Mouse (Mus musculus): ENCODE results near the gene 2310030G06Rik. TPM values are rescaled to one million over a fixed set of nuclear protein-coding genes. Genes with fewer than 3 reads are reported as not detected.

The 2310030G06Rik gene
- 3.4 and 3.8 TPM in 2 replicates for polyA plus RNA-seq (2014; fragmentation: Nextera tagmentation; extraction: Ambion mirVana)

DNA sequence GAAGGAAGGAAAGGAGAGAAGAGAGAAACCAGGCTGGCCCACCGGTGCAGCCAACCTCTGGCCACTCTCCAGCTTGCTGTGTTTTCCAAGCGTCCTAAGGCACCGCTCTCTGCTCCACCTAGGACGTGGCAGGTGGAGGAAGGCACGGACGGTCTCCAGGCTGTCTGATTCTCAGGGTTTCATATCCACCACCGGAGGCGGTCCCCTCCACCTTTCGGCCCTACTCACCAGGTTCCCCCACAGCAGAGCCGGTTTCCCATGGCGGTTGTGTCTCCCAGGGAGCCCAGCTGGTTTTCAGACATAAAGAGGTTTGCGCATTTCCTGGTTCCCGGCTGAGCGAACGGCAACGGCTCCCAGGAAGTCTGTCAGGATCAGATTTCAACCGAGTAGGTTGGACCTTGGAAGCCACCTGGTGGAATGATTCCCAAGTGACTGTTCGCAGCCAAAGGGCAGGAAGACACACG, at the start of gene 2310030G06Rik:
TSS of gene 2310030G06Rik (minus strand) at position 323 of the 464 bp plus-strand sequence.
- Histone ChIP-seq H3K4me3 (ENCODE audit: low read depth, low read length) (peak within 1 kb of the TSS; percentile 25), H3K9me3 (replicated peaks; ENCODE audit: control insufficient read depth, low read length) (no peaks in the 10 kb centered on the region), H3K4me2 (ENCODE audit: low read depth, low read length) (peak within 1 kb of the TSS; percentile 58), H3K27me3 (ENCODE audit: control insufficient read depth, insufficient read depth, low read length) (0 out of 2 replicates have a peak, but pooled peaks cover 2% of the 10 kb centered on the region), H3K27ac (replicated peaks; ENCODE audit: low read depth, low read length) (no peak within 1 kb of the TSS), H3K4me1 (ENCODE audit: control insufficient read depth, insufficient read depth, low read length) (peaks cover 2% of the 10 kb centered on the region; the same call in 1 of the 2 replicates), H3K9ac (replicated peaks; ENCODE audit: low read length) (peak within 1 kb of the TSS; percentile 42), H3K36me3 (replicated peaks; ENCODE audit: control insufficient read depth, insufficient read depth, low read depth, low read length) (no peaks in the 10 kb centered on the region)
- ATAC-seq (replicated peaks; ENCODE audit: insufficient number of reproducible peaks, low FRiP score, low TSS enrichment, low read depth) (no peak), DNase-seq (ENCODE audit: low spot score) (peak; percentile 64)
- WGBS, result under 1% methylated on average over 19 of the region's 19 CpGs

DNA sequence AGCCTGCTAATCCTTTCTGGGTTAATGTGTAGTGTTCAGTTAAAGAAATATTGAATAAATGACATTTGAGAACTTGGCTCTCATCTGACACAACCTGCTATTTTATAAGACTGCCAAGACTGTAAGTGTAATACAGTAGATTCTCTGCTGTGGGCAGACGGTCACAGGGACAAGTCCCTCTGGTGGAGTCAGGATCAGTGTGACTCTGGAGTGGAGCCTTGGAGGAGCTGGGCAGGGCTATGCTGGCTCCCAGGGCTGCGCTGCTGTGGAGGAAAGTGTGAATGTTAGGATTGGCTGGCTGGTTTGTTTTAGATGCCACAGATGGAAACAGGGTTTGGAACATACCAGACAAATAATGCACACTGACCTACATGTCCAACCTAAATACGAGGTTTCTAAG, 48.9 kb upstream of the 2310030G06Rik start:
- WGBS, result 89% methylated on average over 3 of the region's 3 CpGs
- Histone ChIP-seq H3K36me3 (replicated peaks; ENCODE audit: control insufficient read depth, insufficient read depth, low read depth, low read length) (peaks cover 3% of the 10 kb centered on the region), H3K9me3 (replicated peaks; ENCODE audit: control insufficient read depth, low read length) (no peaks in the 10 kb centered on the region), H3K4me2 (ENCODE audit: low read depth, low read length) (no peak overlapping the region), H3K27ac (replicated peaks; ENCODE audit: low read depth, low read length) (no peak overlapping the region), H3K4me3 (ENCODE audit: low read depth, low read length) (no peak overlapping the region), H3K27me3 (ENCODE audit: control insufficient read depth, insufficient read depth, low read length) (no peaks in the 10 kb centered on the region), H3K9ac (replicated peaks; ENCODE audit: low read length) (no peak overlapping the region), H3K4me1 (ENCODE audit: control insufficient read depth, insufficient read depth, low read length) (no peaks in the 10 kb centered on the region)
- ATAC-seq (replicated peaks; ENCODE audit: insufficient number of reproducible peaks, low FRiP score, low TSS enrichment, low read depth) (no peak), DNase-seq (ENCODE audit: low spot score) (no peak)

DNA sequence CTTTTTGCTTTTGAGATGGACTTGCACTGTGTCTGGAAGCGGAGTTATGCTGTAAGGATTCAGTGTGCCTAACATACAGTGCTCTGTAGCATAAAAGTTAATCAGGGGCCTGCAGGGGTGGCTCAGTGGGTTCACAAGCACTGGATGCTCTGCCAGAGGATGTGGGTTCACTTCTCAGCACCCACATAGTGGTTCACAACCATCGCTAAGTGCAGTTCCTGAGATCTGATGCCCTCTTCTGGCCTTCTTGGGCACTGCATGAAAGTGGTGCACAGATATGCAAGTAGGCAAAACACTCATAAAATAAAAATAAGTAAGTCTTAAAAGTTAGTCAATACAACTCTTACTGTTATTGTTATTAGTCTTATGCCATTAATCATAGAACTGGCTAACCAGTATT, 35.8 kb upstream of the 2310030G06Rik start:
- H3K4me1 ChIP-seq (ENCODE audit: control insufficient read depth, insufficient read depth, low read length), result no peaks in the 10 kb centered on the region
- peaks cover 10% of the 10 kb centered on the region for H3K36me3 ChIP-seq (replicated peaks; ENCODE audit: control insufficient read depth, insufficient read depth, low read depth, low read length)
- ATAC-seq (replicated peaks; ENCODE audit: insufficient number of reproducible peaks, low FRiP score, low TSS enrichment, low read depth), result no peak
- H3K27ac ChIP-seq (replicated peaks; ENCODE audit: low read depth, low read length), result no peak overlapping the region
- H3K9me3 ChIP-seq (replicated peaks; ENCODE audit: control insufficient read depth, low read length), result no peaks in the 10 kb centered on the region
- WGBS, result 73% methylated on average over 2 of the region's 2 CpGs
- no peak overlapping the region for H3K4me2 ChIP-seq (ENCODE audit: low read depth, low read length)
- H3K27me3 ChIP-seq (ENCODE audit: control insufficient read depth, insufficient read depth, low read length), result no peaks in the 10 kb centered on the region
- DNase-seq (ENCODE audit: low spot score), result peak; percentile 52
- H3K4me3 ChIP-seq (ENCODE audit: low read depth, low read length), result no peak overlapping the region
- no peak overlapping the region for H3K9ac ChIP-seq (replicated peaks; ENCODE audit: low read length)

DNA sequence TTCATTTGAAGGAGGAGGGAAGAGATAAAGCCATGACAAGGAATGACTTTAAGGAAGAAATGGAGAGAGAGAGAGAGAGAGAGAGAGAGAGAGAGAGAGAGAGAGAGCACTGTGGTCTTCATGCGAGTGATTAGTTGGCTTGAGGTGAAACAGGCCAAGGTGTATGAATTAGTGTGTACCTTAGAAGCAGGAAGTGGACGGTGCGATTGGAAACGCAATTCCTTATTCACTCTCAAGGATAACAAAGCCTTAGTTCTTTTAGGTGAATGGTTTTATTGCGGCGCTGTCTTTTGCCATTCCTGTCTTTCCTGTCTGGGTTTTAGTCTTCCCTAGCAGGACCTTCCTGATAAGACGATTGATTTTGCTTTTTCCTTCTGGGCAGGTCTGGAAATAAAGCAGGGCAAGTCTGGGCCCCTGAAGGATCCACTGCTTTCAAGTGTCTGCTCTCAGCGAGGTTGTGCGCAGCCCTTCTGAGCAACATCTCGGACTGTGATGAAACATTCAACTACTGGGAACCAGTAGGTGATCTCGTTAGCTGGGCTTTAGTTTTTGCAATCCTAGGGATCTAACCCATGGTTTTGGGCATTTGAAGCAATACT, 29.9 kb upstream of the 2310030G06Rik start:
- peaks cover 3% of the 10 kb centered on the region for H3K36me3 ChIP-seq (replicated peaks; ENCODE audit: control insufficient read depth, insufficient read depth, low read depth, low read length)
- ATAC-seq (replicated peaks; ENCODE audit: insufficient number of reproducible peaks, low FRiP score, low TSS enrichment, low read depth), result no peak
- no peaks in the 10 kb centered on the region for H3K4me1 ChIP-seq (ENCODE audit: control insufficient read depth, insufficient read depth, low read length)
- WGBS, result 64% methylated on average over 11 of the region's 11 CpGs
- H3K27ac ChIP-seq (replicated peaks; ENCODE audit: low read depth, low read length), result no peak overlapping the region
- H3K4me2 ChIP-seq (ENCODE audit: low read depth, low read length), result peak overlapping the region; percentile 74
- H3K27me3 ChIP-seq (ENCODE audit: control insufficient read depth, insufficient read depth, low read length), result no peaks in the 10 kb centered on the region
- DNase-seq (ENCODE audit: low spot score), result no peak
- H3K4me3 ChIP-seq (ENCODE audit: low read depth, low read length), result peak overlapping the region; percentile 85
- H3K9ac ChIP-seq (replicated peaks; ENCODE audit: low read length), result peak overlapping the region; percentile 93
- no peaks in the 10 kb centered on the region for H3K9me3 ChIP-seq (replicated peaks; ENCODE audit: control insufficient read depth, low read length)

DNA sequence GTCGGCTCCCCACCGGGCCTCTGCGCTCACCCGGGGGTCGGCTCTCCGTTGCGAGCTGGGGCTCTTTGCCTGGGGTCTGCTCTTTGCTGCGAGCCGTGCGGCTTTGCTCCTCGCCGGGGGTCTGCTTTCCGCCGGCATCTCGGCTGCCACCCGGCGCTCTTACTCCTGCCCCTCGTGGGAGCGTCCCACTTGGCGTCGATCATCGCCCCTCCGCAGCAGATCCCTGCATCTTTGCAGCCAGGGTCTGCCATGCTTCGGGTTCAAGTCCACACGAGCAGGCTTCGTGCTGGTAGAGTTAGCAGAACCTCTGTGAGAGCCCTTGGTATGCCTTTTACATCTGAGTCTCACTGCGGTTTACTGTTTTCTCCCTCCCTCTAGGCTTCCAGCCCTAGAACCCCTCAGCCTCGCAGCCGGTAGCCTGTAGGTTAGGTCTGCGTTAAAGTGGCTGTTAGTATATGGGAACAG, 29.4 kb upstream of the 2310030G06Rik start:
- DNase-seq (ENCODE audit: low spot score) (peak; percentile 36), ATAC-seq (replicated peaks; ENCODE audit: insufficient number of reproducible peaks, low FRiP score, low TSS enrichment, low read depth) (peak; percentile 77)
- WGBS, result under 1% methylated on average over 30 of the region's 30 CpGs
- Histone ChIP-seq H3K9ac (replicated peaks; ENCODE audit: low read length) (peak overlapping the region; percentile 93), H3K4me3 (ENCODE audit: low read depth, low read length) (peak overlapping the region; percentile 85), H3K4me1 (ENCODE audit: control insufficient read depth, insufficient read depth, low read length) (no peaks in the 10 kb centered on the region), H3K4me2 (ENCODE audit: low read depth, low read length) (peak overlapping the region; percentile 74), H3K27ac (replicated peaks; ENCODE audit: low read depth, low read length) (peak overlapping the region; percentile 39; the same call in 1 of the 2 replicates), H3K27me3 (ENCODE audit: control insufficient read depth, insufficient read depth, low read length) (no peaks in the 10 kb centered on the region), H3K36me3 (replicated peaks; ENCODE audit: control insufficient read depth, insufficient read depth, low read depth, low read length) (peaks cover 3% of the 10 kb centered on the region), H3K9me3 (replicated peaks; ENCODE audit: control insufficient read depth, low read length) (no peaks in the 10 kb centered on the region)

DNA sequence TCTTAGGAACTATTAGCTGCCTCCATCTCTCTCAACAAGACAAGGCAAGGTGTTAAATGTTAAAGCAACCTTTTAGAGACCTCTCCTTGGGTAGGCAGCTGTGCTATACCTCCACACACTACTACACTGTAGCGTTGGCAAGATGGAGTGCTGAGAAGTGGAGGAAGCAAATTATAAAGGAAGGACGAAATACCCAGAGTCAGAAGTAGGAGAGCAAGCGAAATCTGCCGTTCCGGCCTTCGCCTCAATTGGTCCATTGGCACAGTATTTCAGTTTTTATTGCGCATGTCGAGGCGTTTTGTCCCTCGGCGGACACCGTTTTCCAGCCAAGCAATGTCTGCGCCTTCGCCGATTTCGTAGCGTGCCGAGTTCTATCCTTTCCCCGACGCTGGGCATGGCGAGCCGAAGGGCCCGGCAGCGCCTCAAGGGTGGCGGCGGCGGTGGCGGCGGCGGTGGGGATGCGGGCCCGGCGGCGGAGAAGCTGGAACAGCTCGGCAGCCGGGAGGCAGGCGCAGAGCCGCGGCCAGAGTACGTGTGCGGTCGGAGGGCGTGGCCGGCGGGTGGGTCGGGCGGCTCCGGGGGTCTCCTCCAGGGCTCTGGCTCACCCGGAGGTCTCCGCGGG, 28.8 kb upstream of the 2310030G06Rik start, which contains the start of the genes Alg9 and 1110032A03Rik:
TSS of gene Alg9 (plus strand) at position 29 of the 622 bp plus-strand sequence.
TSS of gene 1110032A03Rik (minus strand) at position 530 of the 622 bp plus-strand sequence.
- Histone ChIP-seq H3K27me3 (ENCODE audit: control insufficient read depth, insufficient read depth, low read length) (no peaks in the 10 kb centered on the region), H3K4me1 (ENCODE audit: control insufficient read depth, insufficient read depth, low read length) (no peaks in the 10 kb centered on the region), H3K27ac (replicated peaks; ENCODE audit: low read depth, low read length) (peak within 1 kb of the TSS; percentile 39; the same call in 1 of the 2 replicates), H3K4me3 (ENCODE audit: low read depth, low read length) (peak within 1 kb of the TSS; percentile 85), H3K36me3 (replicated peaks; ENCODE audit: control insufficient read depth, insufficient read depth, low read depth, low read length) (peaks cover 3% of the 10 kb centered on the region; the same call in 1 of the 2 replicates), H3K9ac (replicated peaks; ENCODE audit: low read length) (peak within 1 kb of the TSS; percentile 93), H3K4me2 (ENCODE audit: low read depth, low read length) (peak within 1 kb of the TSS; percentile 74), H3K9me3 (replicated peaks; ENCODE audit: control insufficient read depth, low read length) (no peaks in the 10 kb centered on the region)
- WGBS, result under 1% methylated on average over 47 of the region's 51 CpGs
- DNase-seq (ENCODE audit: low spot score) (peak; percentile 87), ATAC-seq (replicated peaks; ENCODE audit: insufficient number of reproducible peaks, low FRiP score, low TSS enrichment, low read depth) (peak; percentile 87)

DNA sequence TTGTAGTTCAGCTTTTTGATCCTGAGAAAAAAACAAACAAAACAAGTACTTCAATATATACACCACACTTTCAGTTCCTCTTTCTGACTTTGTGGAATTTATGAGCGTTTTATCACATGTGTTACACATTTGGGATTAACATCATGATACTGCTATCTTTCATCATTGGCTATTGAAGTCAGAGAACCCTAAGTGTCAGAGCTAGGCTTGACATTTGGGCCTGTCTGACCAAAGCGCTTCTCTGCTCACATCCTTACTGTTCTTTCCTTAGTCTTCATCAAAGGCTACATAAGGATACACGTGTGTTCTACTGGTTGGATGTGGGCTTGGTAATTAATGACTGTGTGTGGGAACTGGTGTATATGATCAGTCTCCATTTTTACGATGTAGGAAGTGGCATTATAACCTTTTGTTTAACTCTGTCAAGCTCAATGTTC, 27.7 kb upstream of the 2310030G06Rik start:
- H3K4me3 ChIP-seq (ENCODE audit: low read depth, low read length), result no peak overlapping the region

DNA sequence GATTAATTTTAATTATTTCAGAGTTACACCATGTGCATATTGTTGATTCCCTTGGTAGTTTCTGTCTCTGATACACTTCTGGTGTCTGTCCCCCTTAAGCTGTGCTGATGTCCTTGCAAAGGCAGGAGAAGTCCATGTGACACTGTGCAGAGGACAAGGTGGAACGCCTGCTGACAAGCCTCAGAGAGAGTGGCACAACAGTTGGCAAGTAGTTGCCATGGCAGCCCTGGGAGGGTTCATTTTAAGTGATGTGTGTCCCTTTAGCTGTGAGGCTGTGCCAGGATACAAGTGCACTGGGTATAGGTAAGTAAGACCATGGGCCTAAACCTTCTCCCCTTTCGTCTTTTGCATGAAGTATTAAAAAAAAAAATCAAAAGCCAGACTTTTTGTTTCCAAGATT, 23.7 kb upstream of the 2310030G06Rik start:
- no peak overlapping the region for H3K27ac ChIP-seq (replicated peaks; ENCODE audit: low read depth, low read length)
- WGBS, result 83% methylated on average over 2 of the region's 2 CpGs
- H3K9ac ChIP-seq (replicated peaks; ENCODE audit: low read length), result no peak overlapping the region

More for the DNA sequence above, 27.7 kb upstream of the 2310030G06Rik start:
- Histone ChIP-seq H3K27me3 (ENCODE audit: control insufficient read depth, insufficient read depth, low read length) (no peaks in the 10 kb centered on the region), H3K4me1 (ENCODE audit: control insufficient read depth, insufficient read depth, low read length) (no peaks in the 10 kb centered on the region), H3K4me2 (ENCODE audit: low read depth, low read length) (no peak overlapping the region), H3K9ac (replicated peaks; ENCODE audit: low read length) (no peak overlapping the region), H3K27ac (replicated peaks; ENCODE audit: low read depth, low read length) (no peak overlapping the region), H3K36me3 (replicated peaks; ENCODE audit: control insufficient read depth, insufficient read depth, low read depth, low read length) (no peaks in the 10 kb centered on the region), H3K9me3 (replicated peaks; ENCODE audit: control insufficient read depth, low read length) (no peaks in the 10 kb centered on the region)
- 77% methylated on average over 4 of the region's 4 CpGs for WGBS
- DNase-seq (ENCODE audit: low spot score), result no peak
- no peak for ATAC-seq (replicated peaks; ENCODE audit: insufficient number of reproducible peaks, low FRiP score, low TSS enrichment, low read depth)

More for the DNA sequence above, 23.7 kb upstream of the 2310030G06Rik start:
- no peak overlapping the region for H3K4me3 ChIP-seq (ENCODE audit: low read depth, low read length)
- no peaks in the 10 kb centered on the region for H3K36me3 ChIP-seq (replicated peaks; ENCODE audit: control insufficient read depth, insufficient read depth, low read depth, low read length)
- H3K27me3 ChIP-seq (ENCODE audit: control insufficient read depth, insufficient read depth, low read length), result no peaks in the 10 kb centered on the region
- no peak overlapping the region for H3K4me2 ChIP-seq (ENCODE audit: low read depth, low read length)
- no peaks in the 10 kb centered on the region for H3K9me3 ChIP-seq (replicated peaks; ENCODE audit: control insufficient read depth, low read length)
- H3K4me1 ChIP-seq (ENCODE audit: control insufficient read depth, insufficient read depth, low read length), result no peaks in the 10 kb centered on the region
- DNase-seq (ENCODE audit: low spot score), result no peak
- ATAC-seq (replicated peaks; ENCODE audit: insufficient number of reproducible peaks, low FRiP score, low TSS enrichment, low read depth), result no peak

Data from embryonic facial prominence, embryonic 11.5 days (tissue).